Mouse (Mus musculus) left cerebral cortex, postnatal 4 days (tissue): ENCODE measurements around the gene Kdm7a. TPM values are rescaled to one million over a fixed set of nuclear protein-coding genes. Genes with fewer than 3 reads are reported as not detected.

ENCODE experiments used
- DNase-seq: peaks from one replicate; pipeline ENCODE4 v3.0.0-alpha.2; 2022
- intact Hi-C: fragments of 180-260 bp; cut with DNase I; formaldehyde crosslinking; loops from one replicate; pipeline ENCODE4 v1.15.1; 2025
- total RNA-seq, 2 experiments: library from RNA; stranded (reverse); gene quantifications; 2 replicates each; pipeline ENCODE4 v1.2.3; 2021

Gene Kdm7a
- total RNA-seq, 2 experiments from 2014 or later = 7.6 to 9.8 TPM

DNA sequence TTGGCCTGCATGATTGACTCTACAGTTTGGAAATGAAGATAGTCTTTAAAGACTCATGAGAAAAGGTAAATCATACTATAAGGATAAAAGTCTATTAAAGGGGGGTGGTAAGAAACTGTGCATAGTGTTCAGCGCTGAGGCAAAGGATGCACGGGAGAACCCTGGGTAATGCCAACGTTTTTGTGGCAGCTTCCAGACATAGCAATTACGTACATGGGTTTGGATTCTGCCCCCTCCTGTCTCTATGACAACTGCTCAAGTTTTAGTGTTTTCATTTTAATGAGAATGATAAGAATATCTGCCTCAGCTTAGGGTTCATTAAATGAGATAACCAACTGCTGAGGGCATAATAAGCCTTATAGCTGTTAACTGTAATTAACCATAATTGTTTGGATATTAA is 3.1 kb upstream of the Kdm7a start:
- DNase-seq = no peak
- intact Hi-C loops = loop anchor here (5.0 kb wide), 1 partner anchor 138 kb away; no protein-coding TSS in a partner anchor

DNA sequence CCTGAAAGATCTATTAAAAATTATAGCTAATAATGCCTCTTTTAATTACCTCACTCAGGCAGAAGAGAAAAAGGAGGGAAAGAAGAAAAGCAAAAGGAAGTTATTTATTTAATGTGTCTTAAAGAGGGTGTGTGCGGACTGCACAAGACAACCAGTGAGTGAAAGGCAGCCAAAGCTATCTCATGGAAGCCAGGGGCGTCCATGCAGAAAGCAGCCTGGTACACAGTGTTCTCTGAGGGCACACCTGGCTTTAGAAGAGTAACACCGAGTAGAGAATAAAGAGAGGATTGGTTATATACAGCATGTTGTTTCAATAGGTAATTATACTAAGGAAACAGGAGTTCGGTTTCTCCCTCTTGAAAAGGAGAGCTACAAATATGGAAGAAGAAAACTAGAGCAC is 1.6 kb upstream of the Kdm7a start:
- DNase-seq = no peak
- intact Hi-C loops = loop anchor here (5.0 kb wide), 1 partner anchor 139 kb away; no protein-coding TSS in a partner anchor

DNA sequence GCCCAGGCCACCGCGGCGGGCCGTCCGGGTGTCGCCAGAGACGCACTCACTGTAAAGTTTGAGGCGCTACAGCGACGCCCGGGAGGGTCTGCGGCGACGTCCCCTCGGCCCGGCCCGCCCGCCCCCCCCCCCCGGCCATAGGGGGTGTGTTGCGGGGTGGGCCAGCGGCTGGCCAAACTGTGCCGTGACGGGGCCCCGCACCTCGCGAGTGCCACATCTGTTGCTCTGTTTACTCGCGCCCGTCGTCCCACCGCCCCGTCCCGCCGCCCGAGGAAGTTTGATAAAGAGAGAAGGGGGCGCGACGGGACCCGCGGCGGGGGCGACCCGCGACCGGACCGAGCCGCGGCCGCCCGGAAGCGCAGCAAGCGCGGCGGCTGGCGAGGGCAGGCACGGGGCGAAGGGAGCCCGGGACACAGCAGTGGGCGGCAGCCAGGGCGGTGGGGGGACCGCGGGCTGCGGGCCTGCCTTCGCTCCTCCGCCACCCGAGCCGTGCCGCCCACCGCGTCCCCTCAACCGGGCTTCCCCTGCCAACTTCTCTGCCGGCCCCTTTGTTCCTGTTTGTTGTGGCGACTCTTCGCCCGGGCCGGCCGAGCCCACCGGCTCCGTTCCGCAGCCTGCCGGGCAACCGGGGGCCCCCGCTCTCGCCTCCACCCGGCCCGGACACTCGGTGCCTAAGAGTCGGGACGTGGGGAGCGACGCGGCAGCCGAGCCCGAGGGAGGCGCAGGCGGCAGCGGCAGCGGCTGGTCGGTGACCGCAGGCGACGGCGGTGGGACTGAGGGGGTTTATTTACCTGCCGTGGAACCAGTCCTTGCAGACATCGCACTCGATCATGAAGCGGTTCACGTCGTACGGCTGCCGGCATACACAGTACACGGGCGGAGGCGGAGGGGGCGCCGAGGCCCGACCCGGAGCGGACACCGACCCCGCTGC is 674 bp downstream of the Kdm7a start:
- intact Hi-C loops = loop anchor here (5.0 kb wide), 1 partner anchor 141 kb away; no protein-coding TSS in a partner anchor
- DNase-seq = peak; percentile 32

DNA sequence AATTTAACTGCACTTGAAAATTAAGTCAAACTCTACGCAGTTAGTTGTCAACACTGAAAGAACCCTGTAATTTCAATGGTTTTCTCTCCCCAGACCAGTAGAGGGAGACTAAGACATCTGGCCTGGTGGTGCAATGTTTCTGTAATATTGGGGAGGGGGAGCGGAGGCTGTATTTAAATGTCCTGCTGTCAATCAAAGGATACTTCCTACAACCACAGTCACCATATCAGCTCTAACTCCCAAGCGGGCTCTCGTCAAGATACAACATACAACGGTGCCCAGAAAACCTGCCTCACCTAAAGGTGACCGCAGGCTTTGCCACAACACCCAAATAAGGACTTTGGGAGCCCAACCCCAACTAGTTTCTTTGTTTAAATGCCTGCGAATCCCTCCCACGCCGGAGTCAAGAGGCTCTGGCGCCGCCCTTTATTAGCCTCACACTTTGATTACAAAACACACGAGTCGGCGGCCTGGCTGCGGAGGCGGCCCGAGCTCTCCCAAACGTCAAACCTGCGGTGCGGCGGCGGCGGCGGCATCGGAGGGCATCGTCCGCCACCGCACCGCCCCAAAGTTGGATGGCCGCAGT is 1.4 kb downstream of the Kdm7a start:
- intact Hi-C loops = loop anchor here (5.0 kb wide), 1 partner anchor 142 kb away; no protein-coding TSS in a partner anchor
- DNase-seq = peak; percentile 50

DNA sequence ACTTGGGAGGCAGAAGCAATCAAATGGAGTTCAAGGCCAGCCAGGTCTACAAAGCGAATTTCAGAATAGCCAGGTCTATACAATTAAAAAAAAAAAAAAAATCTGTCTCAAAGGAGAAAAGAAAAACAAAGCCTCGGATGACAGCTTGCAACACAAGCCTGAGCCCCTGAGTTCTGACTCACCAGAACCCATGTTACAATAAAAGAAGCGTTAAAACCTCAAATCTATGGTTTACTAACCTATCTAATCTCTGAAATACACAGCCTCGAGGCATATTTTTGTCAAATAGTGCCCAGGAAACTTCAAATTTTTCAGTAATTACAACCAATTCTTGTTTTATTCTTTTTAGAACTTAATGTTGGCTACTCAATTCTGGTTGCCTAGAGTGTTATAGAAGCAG is 2.1 kb downstream of the Kdm7a start:
- no peak for DNase-seq
- intact Hi-C loops = no loop called here

DNA sequence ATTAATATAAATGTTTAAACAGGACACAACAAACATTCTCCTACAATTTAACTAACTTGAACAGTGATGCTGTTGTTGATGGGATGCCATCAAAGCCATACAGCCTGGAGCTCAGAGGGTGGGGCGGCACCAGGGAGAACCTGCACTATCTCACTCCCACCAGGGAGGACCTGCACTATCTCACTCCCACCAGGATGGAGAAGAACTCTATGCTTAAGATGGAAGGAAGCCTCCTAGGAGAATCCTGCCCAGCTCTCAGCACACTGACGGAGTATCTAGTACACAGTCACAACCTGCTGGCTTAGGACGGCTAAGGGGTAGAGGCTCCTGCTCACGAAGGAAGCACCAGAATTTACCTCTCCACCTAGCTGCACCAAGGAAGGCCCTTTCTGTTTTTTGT is 3.4 kb downstream of the Kdm7a start:
- intact Hi-C loops = no loop called here
- no peak for DNase-seq

DNA sequence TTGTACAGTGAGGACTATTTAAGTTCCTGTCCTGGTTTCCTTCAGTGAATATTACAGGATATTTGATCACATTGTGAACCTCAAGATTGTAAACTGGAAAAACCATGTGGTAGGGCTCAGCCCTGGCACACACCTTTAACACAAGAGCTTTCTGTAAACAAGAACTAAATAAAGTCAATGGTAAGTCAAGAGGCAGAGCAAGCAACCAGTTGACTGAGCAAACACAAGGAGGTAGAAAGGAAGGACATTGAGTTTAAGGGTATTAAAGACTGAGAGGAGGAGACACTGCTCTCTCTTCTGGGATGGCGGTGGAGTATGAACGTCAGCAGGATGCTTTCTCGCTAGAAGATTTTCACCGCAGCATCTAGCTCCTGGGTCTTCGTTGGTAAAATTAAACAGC is 13.6 kb downstream of the Kdm7a start:
- no peak for DNase-seq
- intact Hi-C loops = no loop called here

- DNase-seq = no peak
- intact Hi-C loops = no loop called here
These were observed 15.1 kb downstream of the Kdm7a start for GRCm38 (mm10) chr6:39191518-39191917.

DNA sequence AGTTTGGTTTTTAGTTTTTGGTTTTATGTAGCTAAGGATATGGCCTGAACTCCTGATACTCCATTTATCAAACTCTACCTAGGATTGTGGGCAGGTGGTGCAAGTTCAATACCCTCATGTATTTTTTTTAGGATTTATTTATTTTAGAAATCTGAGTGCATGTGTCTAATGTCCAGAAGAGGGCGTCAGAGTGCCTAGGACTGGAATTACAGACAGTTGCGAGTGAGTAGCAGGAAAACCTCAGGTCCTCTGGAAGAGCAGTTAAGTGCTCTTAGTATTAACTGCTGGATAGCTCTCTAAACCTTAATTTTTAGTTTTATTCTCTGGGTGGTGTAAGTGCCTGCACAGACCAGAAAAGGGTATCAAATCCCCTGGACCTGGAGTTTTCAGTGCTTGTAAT is 19.4 kb downstream of the Kdm7a start:
- intact Hi-C loops = no loop called here
- no peak for DNase-seq

- DNase-seq = no peak
- intact Hi-C loops = no loop called here
These were observed 37.5 kb downstream of the Kdm7a start for GRCm38 (mm10) chr6:39169089-39169488.

- intact Hi-C loops = no loop called here
- no peak for DNase-seq
These were observed 41.7 kb downstream of the Kdm7a start for GRCm38 (mm10) chr6:39164891-39165290.

DNA sequence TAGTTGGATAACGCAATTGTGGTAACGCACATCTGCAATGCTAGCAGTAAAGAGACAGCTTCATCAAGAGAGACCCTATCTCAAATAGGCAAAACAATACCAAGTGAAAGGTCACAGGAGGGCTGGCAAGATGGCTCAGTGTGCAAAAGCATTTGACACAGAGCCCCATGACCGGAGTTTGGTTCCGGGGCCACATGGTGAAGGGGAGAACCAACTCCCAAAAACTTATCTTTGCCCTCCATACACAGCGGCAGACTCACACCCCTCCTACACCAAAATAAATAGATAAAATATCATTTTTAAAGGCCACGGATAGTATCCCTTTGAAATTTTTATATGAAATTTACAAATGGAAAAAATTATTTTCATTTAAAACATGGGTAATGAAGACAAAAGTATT is 44.6 kb downstream of the Kdm7a start:
- intact Hi-C loops = no loop called here
- DNase-seq = no peak

DNA sequence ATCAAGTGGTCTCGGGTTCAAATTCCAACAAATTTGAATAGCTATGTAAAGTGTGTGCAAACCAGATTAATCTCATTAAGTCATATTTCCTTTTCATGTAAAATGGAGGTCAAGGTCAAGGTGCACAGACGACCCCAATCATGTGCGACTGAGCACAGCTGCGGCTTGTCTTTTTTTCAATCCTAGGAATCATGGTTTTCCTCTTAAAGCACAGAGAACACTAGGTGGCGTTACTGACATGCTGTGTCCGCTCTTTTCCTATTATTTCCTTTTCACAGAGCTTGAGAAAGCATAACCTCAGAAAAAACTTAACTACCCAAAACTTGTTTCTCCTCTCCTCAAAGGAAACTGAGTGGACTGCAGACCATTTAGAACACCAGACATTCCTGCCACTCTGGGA is 60.5 kb downstream of the Kdm7a start:
- DNase-seq = no peak
- intact Hi-C loops = loop anchor here (10.0 kb wide), 1 partner anchor 199 kb away; no protein-coding TSS in a partner anchor

DNA sequence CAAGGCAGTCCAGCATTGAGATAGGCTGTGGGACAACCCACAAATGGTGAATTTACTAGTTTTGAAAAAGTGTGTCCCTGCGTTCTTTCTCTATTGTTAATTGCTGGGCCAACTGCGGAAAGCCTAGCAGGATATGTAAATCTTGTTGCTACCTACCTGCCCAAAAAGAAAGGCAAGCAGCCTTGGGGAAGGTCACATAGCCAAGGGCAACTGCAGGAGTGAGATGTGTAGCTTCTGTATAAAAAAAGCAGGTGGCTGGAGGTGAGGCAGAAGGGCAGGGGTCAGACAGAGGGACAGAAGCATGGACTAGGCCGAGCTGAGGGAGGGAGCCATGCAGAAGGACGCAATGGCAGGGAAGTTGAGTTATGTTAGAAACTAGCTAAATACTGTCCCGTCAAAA is 74.0 kb downstream of the Kdm7a start:
- intact Hi-C loops = no loop called here
- no peak for DNase-seq

GRCm38 (mm10) chr6:39131480-39131879 is 75.1 kb downstream of the Kdm7a start:
- intact Hi-C loops = no loop called here
- DNase-seq = no peak

DNA sequence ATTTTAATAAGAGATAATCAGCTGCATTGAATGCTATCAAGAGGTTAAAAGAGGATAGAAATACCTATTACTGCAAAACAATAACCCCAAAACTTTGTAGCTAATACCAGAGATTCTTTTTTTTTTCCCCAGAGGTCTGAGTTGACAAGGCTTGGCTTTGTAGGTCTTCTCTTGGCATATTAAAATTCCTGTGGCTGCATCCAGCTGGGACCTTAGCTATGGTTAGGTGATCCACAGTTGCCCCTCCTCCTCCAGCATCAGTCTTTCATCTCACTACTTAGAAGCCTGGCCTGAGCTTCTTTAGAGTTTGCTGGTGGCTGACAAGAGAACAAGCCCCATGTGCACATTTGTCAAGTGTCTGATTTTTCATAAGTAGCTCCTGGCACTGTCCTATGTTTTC is 81.9 kb downstream of the Kdm7a start:
- intact Hi-C loops = no loop called here
- DNase-seq = no peak

- DNase-seq = no peak
- intact Hi-C loops = no loop called here
These were observed 85.9 kb downstream of the Kdm7a start for GRCm38 (mm10) chr6:39120685-39121084.

GRCm38 (mm10) chr6:39118456-39118881 is 88.1 kb downstream of the Kdm7a start:
- DNase-seq = peak; percentile 47
- intact Hi-C loops = no loop called here

DNA sequence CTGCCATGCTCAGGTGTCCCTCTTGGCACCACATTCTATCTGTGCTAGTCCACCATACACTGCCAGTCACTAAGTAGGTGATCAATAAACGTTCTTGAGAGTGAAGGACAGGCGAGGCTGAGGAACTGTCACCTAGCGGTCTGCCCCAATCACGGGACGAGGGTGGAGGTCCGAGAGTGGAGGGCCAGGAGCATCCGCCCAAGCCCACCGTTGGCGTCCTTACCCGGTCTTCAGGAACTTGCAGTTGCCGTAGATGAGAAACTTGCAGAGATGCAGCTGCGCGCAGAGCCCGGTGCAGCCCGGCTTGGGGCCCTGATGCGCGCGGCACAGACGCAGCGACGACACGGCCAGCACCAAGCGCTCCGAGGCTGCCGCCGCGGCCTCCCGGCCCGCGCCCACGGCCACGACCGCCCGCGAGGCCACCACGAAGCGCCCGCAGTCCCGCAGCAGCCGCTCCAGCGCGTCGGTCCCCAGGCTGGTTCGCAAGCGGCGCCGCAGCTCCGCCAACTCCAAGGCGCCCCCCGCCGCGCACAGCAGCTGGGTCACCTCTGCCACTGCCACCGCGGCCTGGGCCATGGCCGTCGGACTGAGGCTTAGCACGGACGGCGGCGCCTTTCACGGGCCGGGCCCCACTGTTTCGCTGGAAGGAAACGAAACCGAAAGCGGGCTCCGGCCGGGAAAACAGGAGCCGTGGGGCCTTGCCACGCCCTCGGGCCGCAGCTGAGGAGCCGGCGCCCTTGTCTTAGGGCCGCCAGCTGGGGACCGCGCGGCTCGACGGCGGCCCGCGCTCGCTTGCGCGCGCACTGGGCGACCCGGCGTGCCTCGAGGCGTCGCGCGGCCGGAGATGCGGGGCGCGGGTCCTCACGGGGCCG is 88.8 kb downstream of the Kdm7a start, which contains the start of gene Parp12:
TSS of gene Parp12 (minus strand) at position 766 of the 872 bp plus-strand sequence.
- intact Hi-C loops = no loop called here
- DNase-seq = peak; percentile 65

DNA sequence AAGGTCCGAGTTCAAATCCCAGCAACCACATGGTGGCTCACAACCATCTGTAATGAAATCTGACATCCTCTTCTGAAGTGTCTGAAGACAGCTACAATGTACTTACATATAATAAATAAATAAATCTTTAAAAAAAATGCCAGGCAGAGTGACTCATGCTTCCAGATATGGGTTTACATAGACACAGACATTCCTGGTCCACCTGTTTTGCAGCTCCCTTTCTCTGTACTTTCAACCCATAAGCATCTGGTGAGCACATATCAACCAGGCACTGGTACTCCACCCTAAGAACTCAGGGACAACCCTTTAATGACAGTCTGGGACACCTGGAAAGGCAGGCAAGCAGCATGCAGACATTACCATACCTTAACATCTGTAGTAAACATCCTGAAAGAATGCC is 91.2 kb downstream of the Kdm7a start:
- intact Hi-C loops = no loop called here
- no peak for DNase-seq

- intact Hi-C loops = no loop called here
- DNase-seq = no peak
These were observed 93.4 kb downstream of the Kdm7a start for GRCm38 (mm10) chr6:39113141-39113540.
